Mouse (Mus musculus) lung, embryonic 14.5 days (tissue): ENCODE data around the gene Iqce. TPM values are rescaled to one million over a fixed set of nuclear protein-coding genes. Genes with fewer than 3 reads are reported as not detected.
A peak's percentile ranks its signal among the peaks of the same experiment; 100 is the strongest.

ENCODE experiments used
- ATAC-seq: fragments of 200-750 bp; cut with Nextera tagmentation; 2 replicates; pipeline ENCODE4 v1.8.0; 2017; ENCODE audit warnings: mild to moderate bottlenecking, moderate TSS enrichment, moderate library complexity; ENCODE audit not compliant: insufficient read depth
- DNase-seq: peaks from one replicate; pipeline ENCODE4 v3.0.0-alpha.2; 2015
- H3K27ac ChIP-seq: fragments of 300-500 bp; sonication (generic); 2 replicates; pipeline ENCODE4 v1.5.1; 2014; ENCODE audit warnings: low read depth, mild to moderate bottlenecking, moderate library complexity
- H3K27me3 ChIP-seq: fragments of 300-500 bp; sonication (generic); 2 replicates; pipeline ENCODE4 v1.6.1; 2014; ENCODE audit warnings: low read length, control low read depth; ENCODE audit not compliant: insufficient read depth
- H3K36me3 ChIP-seq: fragments of 300-500 bp; sonication (generic); 2 replicates; pipeline ENCODE4 v1.6.1; 2014; ENCODE audit warnings: control low read depth; ENCODE audit not compliant: insufficient read depth
- H3K4me1 ChIP-seq: fragments of 300-500 bp; sonication (generic); 2 replicates; pipeline ENCODE4 v1.6.1; 2014; ENCODE audit warnings: antibody characterized with exemption, control low read depth; ENCODE audit not compliant: insufficient read depth
- H3K4me2 ChIP-seq: fragments of 300-500 bp; sonication (generic); 2 replicates; pipeline ENCODE4 v1.6.1; 2014; ENCODE audit warnings: mild to moderate bottlenecking
- H3K4me3 ChIP-seq: fragments of 300-500 bp; sonication (generic); 2 replicates; pipeline ENCODE4 v1.5.1; 2014; ENCODE audit warnings: low read depth, low read length
- H3K9ac ChIP-seq: fragments of 300-500 bp; sonication (generic); 2 replicates; pipeline ENCODE4 v1.6.1; 2014
- H3K9me3 ChIP-seq: fragments of 300-500 bp; sonication (generic); 2 replicates; pipeline ENCODE4 v1.6.1; 2016; ENCODE audit warnings: low read depth, low read length, control low read depth
- CTCF ChIP-seq: IDR thresholded peaks from 2 replicates; pipeline ENCODE4 v1.5.1; 2016; ENCODE audit warnings: antibody characterized with exemption, low read depth
- WGBS: fragments of 180-500 bp; shearing (Covaris S2); extraction: QIAGEN DNeasy Blood & Tissue Kit; methylation state at CpG from one replicate; pipeline ENCODE4 v1.1.7; 2014; 5-methylcytosine and 5-hydroxymethylcytosine counted together
- polyA plus RNA-seq: library from polyadenylated mRNA; unstranded; fragments of >200 nt; fragmentation: Nextera tagmentation; extraction: Ambion mirVana; gene quantifications from 2 replicates; pipeline ENCODE4 v1.2.1, GENCODE M21; 2014

Gene Iqce
- polyA plus RNA-seq, 1 experiment from 2014 or later: 25.5 TPM

DNA sequence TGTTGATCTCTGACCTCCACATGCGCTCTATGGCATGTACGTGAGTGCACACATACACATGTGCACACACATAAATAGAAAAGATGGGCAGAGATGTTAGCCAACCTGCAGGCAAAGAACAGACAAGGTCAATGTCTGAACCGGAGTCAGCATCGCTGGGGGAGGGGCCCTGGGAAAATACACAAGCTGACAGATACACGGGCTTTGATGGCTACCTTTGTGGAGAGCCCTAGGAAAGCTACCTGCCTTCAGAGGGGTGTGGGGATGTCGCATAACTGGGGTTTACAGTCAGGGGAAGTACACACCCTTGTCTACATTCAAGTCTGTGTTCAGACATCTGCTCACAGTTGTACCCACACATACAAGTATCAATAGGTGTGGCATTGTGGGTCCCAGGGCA is 63.7 kb downstream of the Iqce start:
- ATAC-seq (no peak), DNase-seq (no peak)
- Histone ChIP-seq H3K9me3 (no peaks in the 10 kb centered on the region), H3K27me3 (no peaks in the 10 kb centered on the region), H3K4me2 (no peak overlapping the region), H3K4me3 (no peak overlapping the region), H3K36me3 (peaks cover 55% of the 10 kb centered on the region), H3K27ac (no peak overlapping the region), H3K9ac (no peak overlapping the region), H3K4me1 (peaks cover 4% of the 10 kb centered on the region)
- WGBS: 83% methylated on average over 6 of the region's 6 CpGs
- TF ChIP-seq CTCF: no peak

DNA sequence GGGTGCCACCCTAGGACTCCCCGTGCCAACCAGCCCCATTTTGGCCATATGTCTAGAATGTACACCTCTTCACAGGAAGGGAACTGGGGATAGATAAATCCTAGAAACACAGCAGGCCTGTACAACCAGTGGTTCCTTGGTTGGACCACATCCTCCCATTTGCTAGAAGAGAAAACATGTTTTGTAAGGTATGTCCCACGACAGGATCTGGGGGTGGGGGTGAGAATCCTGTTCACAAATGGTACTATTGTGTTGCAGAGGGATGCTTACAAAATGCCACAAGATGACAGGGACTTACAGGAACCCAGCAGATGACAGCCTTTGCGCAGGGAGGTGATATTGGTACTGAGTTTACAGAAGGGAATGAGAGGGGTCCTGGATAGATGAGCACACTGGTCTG is 64.2 kb downstream of the Iqce start:
- H3K27ac ChIP-seq: no peak overlapping the region
- ATAC-seq (no peak), DNase-seq (no peak)
- no peak overlapping the region for H3K4me3 ChIP-seq
- no peaks in the 10 kb centered on the region for H3K9me3 ChIP-seq
- H3K4me1 ChIP-seq: peaks cover 4% of the 10 kb centered on the region
- peaks cover 60% of the 10 kb centered on the region for H3K36me3 ChIP-seq
- no peaks in the 10 kb centered on the region for H3K27me3 ChIP-seq
- no peak overlapping the region for H3K9ac ChIP-seq
- H3K4me2 ChIP-seq: no peak overlapping the region
- WGBS: 88% methylated on average over 3 of the region's 3 CpGs
- no peak for TF ChIP-seq CTCF

DNA sequence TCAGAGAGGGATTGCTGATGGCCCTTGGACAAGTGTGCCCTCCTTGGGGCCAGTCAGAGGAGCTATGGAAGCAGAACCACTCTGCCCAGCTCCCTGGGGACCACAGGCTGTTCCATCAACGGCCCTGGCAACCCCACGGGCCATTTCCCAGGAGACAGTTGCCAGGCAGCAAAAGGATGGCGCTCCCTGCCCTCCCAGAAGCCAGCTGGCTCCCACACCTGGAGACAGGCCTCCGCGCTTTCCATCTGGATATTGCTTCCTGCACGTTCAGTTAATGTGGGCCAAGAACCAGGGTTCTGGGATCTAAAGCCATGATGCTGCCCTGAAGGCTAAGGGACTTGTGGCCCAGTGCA is 65.1 kb downstream of the Iqce start:
- H3K36me3 ChIP-seq: peaks cover 69% of the 10 kb centered on the region
- WGBS: 84% methylated on average over 6 of the region's 6 CpGs
- no peak overlapping the region for H3K4me2 ChIP-seq
- peak overlapping the region; percentile 9; the same call in 1 of the 2 replicates for H3K27ac ChIP-seq
- TF ChIP-seq CTCF: no peak
- ATAC-seq: no peak
- H3K27me3 ChIP-seq: no peaks in the 10 kb centered on the region
- no peak overlapping the region for H3K4me3 ChIP-seq
- DNase-seq: no peak
- H3K4me1 ChIP-seq: peaks cover 4% of the 10 kb centered on the region
- no peaks in the 10 kb centered on the region for H3K9me3 ChIP-seq
- no peak overlapping the region for H3K9ac ChIP-seq

DNA sequence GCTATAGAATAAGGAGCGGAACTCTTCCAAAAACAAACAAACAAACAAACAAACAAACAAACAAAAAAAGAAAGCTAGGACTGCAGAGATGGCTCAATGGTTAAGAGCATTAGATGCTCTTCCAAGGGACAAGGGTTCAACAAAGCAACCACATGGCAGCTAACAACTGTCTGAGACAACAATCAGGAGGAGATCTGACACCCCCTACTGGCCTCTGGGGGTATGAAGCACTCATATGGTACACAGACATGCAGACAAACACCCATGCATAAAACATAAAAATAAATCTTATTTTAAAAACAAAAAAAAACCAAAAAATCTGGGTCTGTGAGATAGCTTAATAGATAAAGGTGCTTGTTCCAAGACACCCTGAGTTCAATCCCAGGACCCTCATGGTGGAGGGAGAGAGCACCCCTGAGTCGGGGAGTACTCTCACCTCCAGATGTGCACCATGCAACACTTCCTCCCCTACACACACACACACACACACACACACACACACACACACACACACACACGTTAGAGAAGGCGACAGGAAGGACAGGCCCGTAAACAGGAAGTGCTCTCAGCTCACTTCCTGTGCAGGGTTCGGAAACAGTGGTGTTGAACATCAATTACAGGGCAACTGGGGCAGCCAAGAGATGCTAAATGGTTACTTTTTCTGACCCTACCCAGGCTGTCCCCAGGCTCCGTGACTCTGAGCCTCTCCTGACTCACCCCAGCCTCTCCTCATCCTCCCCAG is 65.7 kb downstream of the Iqce start:
- no peak overlapping the region for H3K4me3 ChIP-seq
- H3K9ac ChIP-seq: no peak overlapping the region
- DNase-seq (peak; percentile 28), ATAC-seq (no peak)
- peak overlapping the region; percentile 9; the same call in 1 of the 2 replicates for H3K27ac ChIP-seq
- WGBS: 82% methylated on average over 7 of the region's 7 CpGs
- H3K9me3 ChIP-seq: no peaks in the 10 kb centered on the region
- H3K4me1 ChIP-seq: peaks cover 4% of the 10 kb centered on the region
- TF ChIP-seq CTCF: peak; percentile 32
- H3K4me2 ChIP-seq: no peak overlapping the region
- no peaks in the 10 kb centered on the region for H3K27me3 ChIP-seq
- H3K36me3 ChIP-seq: peaks cover 75% of the 10 kb centered on the region

DNA sequence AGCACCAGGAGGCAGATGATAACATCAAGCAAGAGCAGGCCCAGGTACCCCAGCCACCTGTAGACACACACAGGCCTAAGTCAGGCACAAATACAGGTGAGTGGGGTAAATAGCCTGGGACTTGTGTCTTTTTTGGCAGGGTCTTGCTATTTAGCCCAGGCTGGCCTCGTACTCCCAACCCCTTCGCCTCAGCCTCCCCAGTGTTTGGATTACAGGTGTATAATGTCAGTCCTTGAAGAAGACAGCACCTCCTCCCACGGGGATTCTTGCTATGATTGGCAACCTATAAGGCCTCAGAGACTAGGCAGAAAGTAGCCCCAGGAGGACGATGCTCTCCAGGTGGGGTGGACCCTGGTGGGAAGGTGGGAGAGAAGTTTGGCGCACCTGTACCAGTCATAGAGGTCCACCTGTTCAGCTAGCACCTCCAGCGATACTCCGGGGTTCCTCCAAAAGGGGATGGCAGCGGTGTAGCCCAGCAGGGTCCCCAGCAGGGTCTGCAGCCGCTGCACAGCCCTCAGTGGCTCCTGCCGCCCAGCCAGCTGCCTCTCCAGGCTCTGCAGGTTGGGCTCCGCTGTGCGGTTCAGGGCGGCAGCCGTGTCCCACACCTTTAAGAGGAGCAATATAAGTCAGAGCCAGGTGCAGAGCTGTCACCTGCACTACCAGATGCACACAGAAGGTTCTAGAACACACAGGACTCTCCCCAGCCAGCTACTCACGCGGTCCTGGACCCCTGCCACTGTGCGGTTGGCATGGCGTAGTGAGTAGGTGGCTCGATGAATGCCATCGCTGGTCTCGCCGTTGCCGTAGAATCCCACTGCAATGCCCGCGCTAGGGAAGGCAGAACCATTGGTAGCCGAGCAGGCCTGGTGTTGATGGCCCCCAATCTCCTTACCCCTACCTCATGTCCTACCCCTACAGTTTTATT is 67.1 kb downstream of the Iqce start:
- Histone ChIP-seq H3K27me3 (no peaks in the 10 kb centered on the region), H3K9me3 (no peaks in the 10 kb centered on the region), H3K4me3 (no peak overlapping the region), H3K36me3 (peaks cover 84% of the 10 kb centered on the region), H3K27ac (no peak overlapping the region), H3K4me2 (no peak overlapping the region), H3K9ac (no peak overlapping the region), H3K4me1 (no peaks in the 10 kb centered on the region)
- TF ChIP-seq CTCF: no peak
- ATAC-seq (no peak), DNase-seq (no peak)
- 93% methylated on average over 26 of the region's 26 CpGs for WGBS

DNA sequence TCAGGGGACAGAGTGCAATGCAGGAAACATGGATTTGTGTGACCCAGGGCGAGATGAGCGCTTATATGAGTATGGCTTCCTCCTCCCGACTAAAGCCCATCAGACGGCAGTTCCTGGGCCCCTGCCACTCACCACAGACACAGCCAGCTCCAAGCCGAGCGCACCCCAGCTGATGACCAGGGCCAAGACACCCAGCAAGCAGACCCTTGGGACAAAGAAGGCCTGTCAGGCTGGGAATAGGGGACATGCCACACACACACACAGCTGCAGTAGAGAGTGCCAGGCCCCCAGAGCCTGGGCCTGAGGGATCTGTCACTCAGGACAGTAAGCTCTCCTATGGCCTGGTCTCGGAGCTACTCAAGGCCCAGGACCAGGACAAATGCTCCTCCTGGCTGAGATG is 68.7 kb downstream of the Iqce start:
- H3K27me3 ChIP-seq: no peaks in the 10 kb centered on the region
- no peak overlapping the region for H3K27ac ChIP-seq
- no peak overlapping the region for H3K4me3 ChIP-seq
- no peaks in the 10 kb centered on the region for H3K9me3 ChIP-seq
- no peak for TF ChIP-seq CTCF
- H3K9ac ChIP-seq: no peak overlapping the region
- H3K36me3 ChIP-seq: peaks cover 90% of the 10 kb centered on the region
- 91% methylated on average over 7 of the region's 7 CpGs for WGBS
- no peak for ATAC-seq
- DNase-seq: no peak
- no peaks in the 10 kb centered on the region for H3K4me1 ChIP-seq
- H3K4me2 ChIP-seq: no peak overlapping the region

DNA sequence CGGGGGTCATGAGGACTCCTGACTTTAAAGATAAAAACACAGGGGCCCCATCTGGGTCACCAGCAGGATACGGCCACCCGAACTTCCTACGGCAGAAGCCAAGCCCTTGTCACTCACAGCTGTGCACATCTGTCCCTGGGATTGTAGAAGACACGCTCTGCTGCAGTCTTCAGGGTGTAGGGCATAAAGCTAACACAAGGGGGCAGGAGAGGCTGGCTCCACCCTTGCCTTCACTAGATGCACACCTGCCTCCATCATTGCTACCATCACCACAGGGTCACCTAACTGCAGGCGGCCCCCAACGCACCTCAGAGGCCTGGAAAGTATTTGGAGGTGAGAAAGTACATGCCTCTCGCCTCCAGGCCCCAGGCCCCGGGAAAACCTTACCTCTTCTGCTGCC is 73.2 kb downstream of the Iqce start:
- 90% methylated on average over 9 of the region's 9 CpGs for WGBS
- Histone ChIP-seq H3K36me3 (peaks cover 97% of the 10 kb centered on the region), H3K27ac (no peak overlapping the region), H3K4me2 (no peak overlapping the region), H3K4me3 (no peak overlapping the region), H3K27me3 (no peaks in the 10 kb centered on the region), H3K9ac (no peak overlapping the region), H3K9me3 (no peaks in the 10 kb centered on the region), H3K4me1 (no peaks in the 10 kb centered on the region)
- no peak for ATAC-seq
- TF ChIP-seq CTCF: peak; percentile 60
- DNase-seq: no peak
